Mouse (Mus musculus) megakaryocyte, embryonic 14.5 days (primary cell): Measurements from ENCODE around the gene Hapln4. TPM values are rescaled to one million over a fixed set of nuclear protein-coding genes. Genes with fewer than 3 reads are reported as not detected.
A peak's percentile ranks its signal among the peaks of the same experiment; 100 is the strongest.

Experiments used
- H3K27me3 ChIP-seq: replicated peaks from 2 replicates; pipeline ENCODE3; 2012; ENCODE audit warnings: inconsistent platforms
- H3K36me3 ChIP-seq: replicated peaks from 2 replicates; pipeline ENCODE3; 2012; ENCODE audit warnings: low read length, inconsistent platforms, mixed read lengths
- H3K4me1 ChIP-seq: 2 replicates; pipeline ENCODE4 v1.6.1; 2012; ENCODE audit warnings: inconsistent platforms
- H3K4me3 ChIP-seq: replicated peaks from 2 replicates; pipeline ENCODE3; 2012; ENCODE audit warnings: moderate library complexity, mild to moderate bottlenecking, inconsistent platforms
- H3K9me3 ChIP-seq: 2 replicates; pipeline ENCODE4 v1.6.1; 2012; ENCODE audit warnings: inconsistent platforms
- FLI1 ChIP-seq: IDR thresholded peaks from 2 replicates; pipeline ENCODE4 v1.6.1; 2012; ENCODE audit warnings: low read length, inconsistent platforms, mixed read lengths
- GATA1 ChIP-seq: IDR thresholded peaks from 3 replicates; pipeline ENCODE4 v1.6.1; 2012; ENCODE audit warnings: mixed read lengths, low read length, inconsistent platforms, borderline replicate concordance
- polyA plus RNA-seq: library from polyadenylated mRNA; stranded (reverse); fragments of >175 nt; gene quantifications from 2 replicates; pipeline ENCODE4 v1.2.3, GENCODE M21; 2012; ENCODE audit warnings: low replicate concordance; ENCODE audit not compliant: insufficient read depth

Hapln4 gene
- polyA plus RNA-seq, 1 experiment: not detected

GRCm38 (mm10) chr8:70072441-70073069, 10.7 kb upstream of the Hapln4 start, which contains the start of gene Tm6sf2:
Gene Tm6sf2 (plus strand): TSS chr8:70072924.
- TF ChIP-seq FLI1: no peak
- no peak for TF ChIP-seq GATA1
- peak within 1 kb of the TSS; percentile 86 for H3K4me3 ChIP-seq
- peaks cover 33% of the 10 kb centered on the region for H3K27me3 ChIP-seq
- H3K9me3 ChIP-seq: no peaks in the 10 kb centered on the region
- peaks cover 25% of the 10 kb centered on the region for H3K4me1 ChIP-seq
- peaks cover 49% of the 10 kb centered on the region for H3K36me3 ChIP-seq

DNA sequence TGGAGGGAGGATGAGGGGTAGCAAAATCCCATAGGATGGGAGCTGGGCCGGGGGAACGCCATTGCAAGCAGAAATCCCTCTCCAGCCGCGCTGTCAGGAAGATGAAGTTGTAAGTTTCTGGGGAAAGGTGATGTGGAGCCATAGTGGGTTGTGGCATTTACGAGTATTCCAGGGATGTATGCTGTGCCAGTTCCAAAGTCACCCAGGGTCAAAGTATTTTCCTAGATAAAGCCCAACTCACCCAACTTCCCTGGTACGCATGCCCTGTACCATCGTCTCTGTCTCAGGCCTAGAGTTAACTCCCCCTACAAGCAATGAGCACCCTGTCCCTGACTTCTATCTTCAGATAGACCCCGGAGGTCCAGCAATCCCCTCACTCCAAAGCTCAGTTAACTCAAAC, 10.1 kb upstream of the Hapln4 start:
- peaks cover 38% of the 10 kb centered on the region for H3K27me3 ChIP-seq
- H3K36me3 ChIP-seq: peaks cover 44% of the 10 kb centered on the region
- peaks cover 25% of the 10 kb centered on the region for H3K4me1 ChIP-seq
- H3K9me3 ChIP-seq: no peaks in the 10 kb centered on the region
- peak overlapping the region; percentile 86 for H3K4me3 ChIP-seq
- no peak for TF ChIP-seq GATA1
- no peak for TF ChIP-seq FLI1

DNA sequence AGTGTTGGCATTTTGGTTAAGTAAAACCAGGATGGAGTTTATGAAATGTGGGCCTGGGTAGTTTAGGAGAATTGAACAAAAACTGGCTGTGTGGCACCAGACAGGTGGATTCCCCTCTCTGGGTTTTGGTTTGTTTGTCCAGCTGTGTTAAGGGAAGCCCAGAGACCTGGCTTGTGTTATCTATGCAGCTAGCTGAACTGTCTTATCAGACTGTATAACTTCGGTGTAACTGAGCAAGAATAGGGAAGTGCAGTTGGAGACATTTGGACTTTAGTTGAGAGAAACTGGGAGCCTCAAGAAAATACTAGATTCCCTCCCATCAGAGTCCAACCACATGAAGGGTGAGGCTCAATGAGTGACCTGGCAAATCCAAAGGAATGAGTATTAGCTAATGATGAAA, 9.6 kb upstream of the Hapln4 start:
- H3K27me3 ChIP-seq: peaks cover 44% of the 10 kb centered on the region
- no peak overlapping the region for H3K4me3 ChIP-seq
- peaks cover 25% of the 10 kb centered on the region for H3K4me1 ChIP-seq
- H3K9me3 ChIP-seq: no peaks in the 10 kb centered on the region
- TF ChIP-seq GATA1 (no peak), FLI1 (no peak)
- H3K36me3 ChIP-seq: peaks cover 38% of the 10 kb centered on the region

DNA sequence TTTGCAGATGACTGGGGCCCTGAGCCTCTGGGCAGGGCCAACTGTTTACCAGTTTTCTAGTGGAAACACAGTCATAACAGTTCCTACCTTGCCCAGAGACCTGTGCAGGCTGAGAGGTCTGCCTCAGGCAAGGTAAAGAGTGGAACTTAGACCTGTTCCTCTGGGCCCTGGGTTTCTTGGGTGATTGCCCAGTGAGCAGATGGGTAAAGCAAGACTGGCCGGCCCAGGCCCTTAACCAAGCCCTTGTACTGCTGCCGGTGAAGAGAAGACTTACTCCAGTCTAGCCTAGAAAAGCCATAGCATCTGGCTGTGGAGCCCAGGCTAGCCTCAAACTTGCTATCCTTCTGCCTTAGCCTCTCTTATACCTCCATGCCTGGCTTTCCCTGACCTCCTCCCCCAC, 1.3 kb upstream of the Hapln4 start:
- TF ChIP-seq GATA1: no peak
- no peak for TF ChIP-seq FLI1
- Histone ChIP-seq H3K36me3 (no peaks in the 10 kb centered on the region), H3K4me1 (peaks cover 28% of the 10 kb centered on the region), H3K27me3 (peaks cover 91% of the 10 kb centered on the region), H3K4me3 (no peak overlapping the region), H3K9me3 (peaks cover 18% of the 10 kb centered on the region)

- peaks cover 94% of the 10 kb centered on the region for H3K27me3 ChIP-seq
- H3K4me3 ChIP-seq: peak overlapping the region; percentile 89
- TF ChIP-seq GATA1: no peak
- TF ChIP-seq FLI1: no peak
- H3K9me3 ChIP-seq: peaks cover 18% of the 10 kb centered on the region
- no peaks in the 10 kb centered on the region for H3K36me3 ChIP-seq
- H3K4me1 ChIP-seq: peaks cover 39% of the 10 kb centered on the region
Observed at GRCm38 (mm10) chr8:70084191-70085065, 1.2 kb downstream of the Hapln4 start.

DNA sequence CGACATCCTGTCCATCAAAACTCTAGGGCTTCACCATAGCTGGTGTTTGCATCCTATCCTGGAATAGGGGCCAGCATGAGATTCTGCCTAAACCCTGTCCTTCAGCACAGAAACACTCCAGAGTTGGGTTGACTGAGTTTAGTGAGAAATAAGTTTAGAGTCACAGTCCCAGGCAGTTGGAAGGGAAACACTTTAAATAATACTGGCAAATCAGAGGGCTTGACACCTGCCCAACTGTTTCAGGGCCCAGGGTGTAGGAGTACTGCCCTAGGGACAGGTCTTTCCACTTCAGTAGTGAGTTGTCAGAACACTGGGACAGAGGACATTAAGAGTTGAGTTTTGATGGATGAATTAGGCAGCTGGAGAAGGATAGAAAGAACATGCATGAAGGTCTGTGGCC, 2.9 kb downstream of the Hapln4 start:
- no peak for TF ChIP-seq FLI1
- TF ChIP-seq GATA1: no peak
- H3K4me1 ChIP-seq: peaks cover 39% of the 10 kb centered on the region
- H3K9me3 ChIP-seq: peaks cover 17% of the 10 kb centered on the region
- H3K27me3 ChIP-seq: peaks cover 100% of the 10 kb centered on the region
- no peaks in the 10 kb centered on the region for H3K36me3 ChIP-seq
- no peak overlapping the region for H3K4me3 ChIP-seq

DNA sequence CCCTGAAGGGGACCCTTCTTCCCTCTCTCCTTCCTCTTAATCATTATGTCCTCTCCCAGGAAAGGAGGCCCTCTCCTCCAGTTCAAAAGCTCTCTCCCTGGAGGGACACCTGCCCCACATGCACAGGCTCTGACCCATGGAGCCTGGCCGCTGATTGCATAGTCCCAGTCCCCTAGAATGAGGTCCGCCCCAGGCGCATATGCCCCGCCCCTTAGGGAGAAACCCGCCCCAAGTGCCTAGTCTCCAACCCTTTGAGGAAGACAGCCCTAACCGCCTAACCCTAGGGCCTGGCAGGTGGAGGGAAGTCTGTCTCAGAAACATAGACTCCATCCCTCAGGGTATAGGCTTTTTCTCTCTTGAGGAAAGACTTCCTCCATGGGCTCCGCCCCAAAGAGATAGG, 4.0 kb downstream of the Hapln4 start:
- Histone ChIP-seq H3K36me3 (no peaks in the 10 kb centered on the region), H3K9me3 (peaks cover 10% of the 10 kb centered on the region), H3K4me1 (peaks cover 39% of the 10 kb centered on the region), H3K27me3 (peaks cover 98% of the 10 kb centered on the region), H3K4me3 (no peak overlapping the region)
- TF ChIP-seq FLI1: no peak
- TF ChIP-seq GATA1: no peak

- H3K4me3 ChIP-seq: peak overlapping the region; percentile 81
- peaks cover 35% of the 10 kb centered on the region for H3K4me1 ChIP-seq
- H3K9me3 ChIP-seq: peaks cover 5% of the 10 kb centered on the region
- TF ChIP-seq GATA1 (no peak), FLI1 (no peak)
- peaks cover 93% of the 10 kb centered on the region for H3K27me3 ChIP-seq
- H3K36me3 ChIP-seq: no peaks in the 10 kb centered on the region
Observed at GRCm38 (mm10) chr8:70087836-70088650, 4.8 kb downstream of the Hapln4 start.

DNA sequence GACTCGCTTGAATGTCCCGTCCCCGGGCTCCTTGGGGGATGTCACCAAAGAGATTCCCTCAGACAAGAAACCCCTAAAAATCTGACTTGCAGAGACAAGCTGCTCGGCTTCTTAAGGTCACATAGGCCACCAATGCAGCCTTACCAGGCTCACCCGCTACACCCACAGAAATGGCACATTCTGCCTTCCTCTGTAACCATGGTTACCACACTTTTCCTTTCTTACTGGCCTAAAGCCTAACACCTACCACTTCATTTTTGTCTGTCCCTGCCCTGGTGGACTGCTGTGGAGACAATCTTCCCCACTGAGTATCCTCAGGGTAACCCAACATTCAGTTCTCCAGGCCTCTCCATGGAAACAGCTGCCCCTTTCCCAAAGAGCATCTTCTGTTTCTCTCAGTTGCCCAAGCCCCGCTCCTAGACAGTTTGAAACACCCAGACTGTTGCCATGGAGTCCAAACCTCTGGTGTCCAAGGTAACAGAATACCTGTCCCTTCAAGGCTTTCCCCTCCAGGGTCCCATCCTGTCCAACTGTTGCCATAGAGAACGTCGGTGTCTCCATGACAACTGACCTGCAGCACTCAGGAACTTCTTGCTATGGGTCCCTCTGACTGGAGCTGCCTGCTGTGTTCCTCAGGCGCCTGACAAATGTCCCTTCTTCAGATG, 6.2 kb downstream of the Hapln4 start:
- TF ChIP-seq FLI1 (no peak), GATA1 (no peak)
- peaks cover 92% of the 10 kb centered on the region for H3K27me3 ChIP-seq
- no peaks in the 10 kb centered on the region for H3K36me3 ChIP-seq
- H3K4me3 ChIP-seq: no peak overlapping the region
- peaks cover 21% of the 10 kb centered on the region for H3K4me1 ChIP-seq
- H3K9me3 ChIP-seq: peaks cover 5% of the 10 kb centered on the region
